Mouse (Mus musculus) lung, adult 18-20 months (tissue): ENCODE data around the gene Itm2c.

ENCODE experiments used
- DNase-seq, 2 experiments: peaks; one replicate each; pipeline ENCODE4 v3.0.0; 2022; ENCODE audit warnings: mixed read lengths in 2 of 2

The Itm2c gene

GRCm38 (mm10) chr1:85935148-85935852, 41.2 kb downstream of the Itm2c start:
- peak; percentile 36 to 54 for DNase-seq

- DNase-seq = peak; percentile 7 to 9
These were observed 42.2 kb downstream of the Itm2c start for GRCm38 (mm10) chr1:85936265-85936664.

DNA sequence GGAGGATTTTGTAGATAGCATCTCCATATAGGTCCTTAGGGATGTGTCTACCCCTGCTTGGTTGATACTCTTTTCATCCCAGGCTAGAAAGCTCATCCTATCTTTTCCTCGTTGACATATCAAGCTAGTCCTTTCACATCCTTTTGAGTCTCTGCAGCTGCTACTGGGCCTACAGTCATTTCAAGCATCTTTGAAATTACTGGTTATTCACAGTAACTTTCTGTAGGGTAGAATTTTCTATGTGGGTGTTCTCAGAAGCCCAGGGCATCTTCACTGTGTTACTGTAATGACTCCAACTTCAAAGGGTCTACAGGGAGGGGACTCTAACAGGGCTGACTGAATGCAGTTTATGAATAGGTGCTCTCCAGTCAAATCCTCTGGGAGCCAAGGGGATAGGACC, 43.2 kb downstream of the Itm2c start:
- no peak for DNase-seq

DNA sequence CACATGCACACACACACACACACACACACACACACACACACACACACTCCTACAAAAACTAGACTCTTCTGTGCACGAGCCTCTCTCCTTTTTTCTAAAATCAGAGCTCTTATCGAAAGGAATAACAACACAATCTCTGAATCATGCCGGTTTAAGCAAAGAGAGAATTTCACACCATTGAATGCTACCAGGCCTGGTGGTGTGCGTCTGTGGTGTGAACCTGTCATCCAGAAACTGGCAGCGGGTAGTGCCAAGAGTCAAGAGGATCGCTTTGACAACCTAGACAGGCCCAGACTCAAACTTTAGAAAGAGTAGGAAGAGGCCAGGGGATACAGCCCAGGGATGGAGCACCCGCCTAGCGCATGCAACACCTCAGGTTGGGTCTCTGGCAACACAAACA, 48.2 kb downstream of the Itm2c start:
- no peak for DNase-seq

DNA sequence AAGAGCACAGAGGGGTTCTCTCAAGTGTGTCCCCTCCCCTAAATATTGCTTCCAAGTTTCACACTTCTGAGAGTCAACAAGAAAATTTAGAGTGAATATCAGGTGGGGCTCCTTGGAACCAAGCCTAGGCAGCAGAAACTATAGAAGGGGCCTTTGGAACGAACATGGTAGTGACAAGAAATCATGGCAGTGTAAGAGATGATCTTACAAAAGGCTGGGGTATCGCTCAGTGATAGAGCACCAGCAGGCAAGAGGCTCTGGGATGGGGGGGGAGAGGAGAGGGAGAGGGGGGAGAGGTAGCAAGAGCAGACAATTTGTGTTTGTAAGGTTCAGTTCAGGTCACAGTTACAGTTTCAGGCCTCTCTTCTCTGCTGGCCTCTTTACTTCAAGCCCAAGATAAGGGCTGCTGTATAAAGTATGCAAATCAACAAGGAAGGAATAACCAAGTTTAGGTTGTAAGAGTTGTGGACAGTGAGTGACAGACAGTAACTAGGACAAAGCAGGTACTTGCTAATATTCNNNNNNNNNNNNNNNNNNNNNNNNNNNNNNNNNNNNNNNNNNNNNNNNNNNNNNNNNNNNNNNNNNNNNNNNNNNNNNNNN, 55.1 kb downstream of the Itm2c start:
- no peak for DNase-seq

- DNase-seq = no peak
These were observed 61.1 kb downstream of the Itm2c start for GRCm38 (mm10) chr1:85955150-85955549.

DNA sequence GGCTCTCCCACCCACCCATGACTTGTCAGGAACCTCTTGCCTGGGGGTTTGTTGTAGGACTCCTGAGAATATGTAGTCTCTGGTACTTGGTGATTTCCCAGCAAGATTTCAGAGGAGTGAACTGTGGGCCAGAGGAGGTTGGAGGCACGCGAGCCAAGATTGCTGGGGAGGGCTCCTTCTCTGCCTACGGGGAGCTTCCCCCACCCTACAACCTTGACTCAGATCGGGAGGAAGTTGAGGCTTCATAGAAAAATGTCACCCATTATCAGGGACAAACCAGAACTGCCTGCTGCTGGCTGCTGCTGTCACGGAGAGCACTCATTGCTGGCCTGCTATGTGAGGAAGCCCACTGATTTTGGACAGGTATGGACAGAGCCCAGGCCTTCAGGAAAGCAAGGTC, 63.2 kb downstream of the Itm2c start:
- DNase-seq = no peak

- no peak for DNase-seq
These were observed 64.0 kb downstream of the Itm2c start for GRCm38 (mm10) chr1:85957942-85958619.
